Mouse (Mus musculus) regulatory T cell (primary cell): ENCODE measurements around the gene Dnajb12.
"Not testable (repeated sequence)": the region's sequence is repeated elsewhere in the genome, so short reads cannot be mapped to it uniquely, and the experiment has no call there.

Experiments used
- in situ Hi-C: fragments of 300-600 bp; cut with MboI, MseI; formaldehyde crosslinking; loops from one replicate; pipeline ENCODE4 v1.15.1; 2025; ENCODE audit warnings: high pct_unique_total_duplicates

Dnajb12 gene

GRCm38 (mm10) chr10:59868266-59868665 is 11.1 kb upstream of the Dnajb12 start:
- in situ Hi-C loops, result loop anchor here (10.0 kb wide), 1 partner anchor 573 kb away; no protein-coding TSS in a partner anchor

GRCm38 (mm10) chr10:59870038-59870437 is 9.3 kb upstream of the Dnajb12 start:
- in situ Hi-C loops, result no loop called here

- in situ Hi-C loops, result not testable (repeated sequence)
Observed at GRCm38 (mm10) chr10:59872651-59873050, 6.7 kb upstream of the Dnajb12 start.

- in situ Hi-C loops, result no loop called here
Observed at GRCm38 (mm10) chr10:59873206-59873605, 6.2 kb upstream of the Dnajb12 start.

GRCm38 (mm10) chr10:59873613-59874012 is 5.7 kb upstream of the Dnajb12 start:
- in situ Hi-C loops, result no loop called here

GRCm38 (mm10) chr10:59875396-59875795 is 4.0 kb upstream of the Dnajb12 start:
- in situ Hi-C loops, result no loop called here

GRCm38 (mm10) chr10:59876698-59877097 is 2.7 kb upstream of the Dnajb12 start:
- in situ Hi-C loops, result not testable (repeated sequence)

GRCm38 (mm10) chr10:59877421-59878117 is 1.8 kb upstream of the Dnajb12 start:
- in situ Hi-C loops, result no loop called here

GRCm38 (mm10) chr10:59878823-59879222 is 533 bp upstream of the Dnajb12 start:
- in situ Hi-C loops, result no loop called here

- in situ Hi-C loops, result loop anchor here (10.0 kb wide), 1 partner anchor 225 kb away; the partner anchor contains the start of gene Spock2
Observed at GRCm38 (mm10) chr10:59880029-59880386, 652 bp downstream of the Dnajb12 start.

- in situ Hi-C loops, result loop anchor here (10.0 kb wide), 1 partner anchor 224 kb away; the partner anchor contains the start of gene Spock2
Observed at GRCm38 (mm10) chr10:59880837-59881236, 1.5 kb downstream of the Dnajb12 start.

GRCm38 (mm10) chr10:59884327-59885173 is 5.2 kb downstream of the Dnajb12 start:
- in situ Hi-C loops, result loop anchor here (5.0 to 10.0 kb wide), 2 partner anchors 128 to 220 kb away; partner anchors contain the start of gene Spock2

- in situ Hi-C loops, result loop anchor here (5.0 to 10.0 kb wide), 2 partner anchors 127 to 219 kb away; partner anchors contain the start of gene Spock2
Observed at GRCm38 (mm10) chr10:59885174-59886080, 6.1 kb downstream of the Dnajb12 start.

GRCm38 (mm10) chr10:59886081-59886466 is 6.7 kb downstream of the Dnajb12 start:
- in situ Hi-C loops, result loop anchor here (5.0 to 10.0 kb wide), 2 partner anchors 126 to 219 kb away; partner anchors contain the start of gene Spock2

GRCm38 (mm10) chr10:59887432-59887831 is 8.1 kb downstream of the Dnajb12 start:
- in situ Hi-C loops, result loop anchor here (5.0 to 10.0 kb wide), 2 partner anchors 125 to 217 kb away; partner anchors contain the start of gene Spock2

GRCm38 (mm10) chr10:59889339-59889738 is 10.0 kb downstream of the Dnajb12 start:
- in situ Hi-C loops, result loop anchor here (5.0 to 10.0 kb wide), 2 partner anchors 123 to 215 kb away; partner anchors contain the start of gene Spock2

GRCm38 (mm10) chr10:59889953-59890751 is 10.8 kb downstream of the Dnajb12 start:
- in situ Hi-C loops, result loop anchor here (5.0 to 10.0 kb wide), 2 partner anchors 122 to 215 kb away; partner anchors contain the start of gene Spock2

GRCm38 (mm10) chr10:59892977-59893376 is 13.6 kb downstream of the Dnajb12 start:
- in situ Hi-C loops, result no loop called here

GRCm38 (mm10) chr10:59894251-59895160 is 15.2 kb downstream of the Dnajb12 start:
- in situ Hi-C loops, result no loop called here
